Mouse (Mus musculus) lung, postnatal 14 days (tissue): ENCODE measurements around the gene Taf8.

ENCODE experiments used
- DNase-seq: peaks from one replicate; pipeline ENCODE4 v3.0.0; 2021

Taf8 gene

DNA sequence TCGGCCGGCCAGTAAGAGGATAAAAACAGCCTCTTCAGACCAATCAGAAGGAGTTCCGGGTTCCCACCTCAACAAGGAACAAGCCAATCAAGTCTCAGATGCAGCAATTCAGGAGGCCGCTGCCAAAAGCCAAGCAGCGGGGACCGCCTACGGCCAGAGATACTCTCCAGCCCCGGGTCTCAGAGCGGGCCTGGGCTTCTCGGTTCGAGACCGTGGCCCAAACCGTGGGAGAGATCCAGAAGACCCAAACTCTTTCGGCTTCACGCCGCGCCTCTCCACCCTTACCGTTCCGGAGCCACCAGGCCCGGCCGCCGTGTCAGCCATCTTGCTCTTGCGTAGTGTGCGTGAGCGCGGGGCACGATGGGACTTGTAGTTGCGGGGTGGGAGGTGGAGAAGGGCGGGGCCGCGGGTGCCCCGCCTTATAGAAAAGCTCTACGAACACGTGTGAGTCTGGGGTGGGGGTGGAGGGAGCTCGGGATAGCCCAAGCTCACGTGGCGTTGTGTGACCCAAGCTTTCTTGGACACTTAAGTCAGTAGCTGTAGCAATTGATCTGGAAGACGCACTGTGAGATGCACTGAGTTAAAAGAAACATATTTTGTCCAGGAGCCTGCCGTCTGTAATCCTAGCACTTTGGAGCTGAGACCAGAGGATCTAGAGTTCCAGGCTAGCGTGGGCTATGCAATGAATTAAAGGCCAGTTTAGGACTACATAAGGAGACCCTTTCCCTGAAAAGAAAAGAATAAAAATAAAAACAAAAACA lies at the start of gene Taf8:
Taf8 (minus strand) TSS at position 347 of the 761 bp plus-strand sequence.
- DNase-seq: peak; percentile 92

DNA sequence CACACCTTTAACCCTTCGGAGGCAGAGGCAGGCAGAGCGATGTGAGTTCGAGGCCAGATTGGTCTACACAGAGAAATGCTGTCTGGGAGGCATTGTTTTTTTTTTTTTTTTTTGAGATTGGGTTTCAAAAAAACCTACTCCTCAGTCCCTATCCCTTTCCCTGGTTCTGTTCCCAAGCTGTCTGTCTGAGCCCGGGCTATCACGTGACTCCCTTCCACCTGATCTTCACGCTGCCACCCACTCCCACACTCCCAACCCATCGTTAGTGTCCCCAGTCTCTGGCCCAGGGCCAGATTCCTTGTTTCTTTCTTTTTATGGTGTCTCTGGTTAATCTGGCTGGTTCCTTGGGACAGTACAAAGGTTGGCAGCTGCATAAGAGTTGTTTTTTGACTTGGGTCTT lies 49.0 kb upstream of the Taf8 start:
- no peak for DNase-seq

DNA sequence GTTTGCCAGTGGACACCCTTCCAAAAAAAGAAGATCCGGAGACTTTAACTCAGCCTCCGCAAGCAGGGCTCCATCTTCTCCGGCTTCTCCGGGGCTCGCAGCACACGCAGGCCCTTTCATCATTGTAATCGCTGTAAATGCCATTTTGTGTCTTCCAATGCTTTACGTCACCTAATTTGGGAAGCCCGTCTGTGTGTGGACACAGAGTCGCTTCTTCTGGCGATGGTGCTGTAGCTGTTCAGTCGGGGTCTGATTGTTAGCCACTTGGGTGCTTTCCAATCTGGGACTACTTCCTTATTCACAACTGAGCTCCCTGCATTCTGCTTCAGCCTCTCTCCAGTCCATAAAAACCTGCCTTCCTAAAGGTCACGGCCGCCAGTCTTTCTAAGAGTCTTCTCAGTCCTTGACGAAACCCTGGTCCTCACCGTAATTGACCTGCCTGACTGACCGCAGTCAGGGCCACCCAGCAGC lies 43.8 kb upstream of the Taf8 start:
- no peak for DNase-seq

DNA sequence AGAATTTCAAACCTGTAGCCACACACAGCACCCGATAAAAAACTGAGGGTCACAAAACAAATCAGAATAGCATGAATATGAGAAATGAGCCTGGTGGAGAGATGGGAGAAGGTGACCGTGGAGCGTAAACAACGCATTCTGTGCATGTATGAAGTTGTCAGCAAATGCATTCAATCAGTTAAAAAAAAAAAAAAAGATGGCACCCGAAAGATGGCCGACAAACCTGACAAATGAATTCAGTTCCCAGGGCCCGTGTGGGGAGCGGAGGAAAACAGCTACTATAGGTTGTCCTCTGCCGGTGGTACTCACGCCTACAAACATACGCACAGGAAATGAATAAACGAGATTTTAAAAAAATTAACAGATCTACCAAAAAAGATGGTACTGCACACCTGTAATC lies 43.1 kb upstream of the Taf8 start:
- no peak for DNase-seq

DNA sequence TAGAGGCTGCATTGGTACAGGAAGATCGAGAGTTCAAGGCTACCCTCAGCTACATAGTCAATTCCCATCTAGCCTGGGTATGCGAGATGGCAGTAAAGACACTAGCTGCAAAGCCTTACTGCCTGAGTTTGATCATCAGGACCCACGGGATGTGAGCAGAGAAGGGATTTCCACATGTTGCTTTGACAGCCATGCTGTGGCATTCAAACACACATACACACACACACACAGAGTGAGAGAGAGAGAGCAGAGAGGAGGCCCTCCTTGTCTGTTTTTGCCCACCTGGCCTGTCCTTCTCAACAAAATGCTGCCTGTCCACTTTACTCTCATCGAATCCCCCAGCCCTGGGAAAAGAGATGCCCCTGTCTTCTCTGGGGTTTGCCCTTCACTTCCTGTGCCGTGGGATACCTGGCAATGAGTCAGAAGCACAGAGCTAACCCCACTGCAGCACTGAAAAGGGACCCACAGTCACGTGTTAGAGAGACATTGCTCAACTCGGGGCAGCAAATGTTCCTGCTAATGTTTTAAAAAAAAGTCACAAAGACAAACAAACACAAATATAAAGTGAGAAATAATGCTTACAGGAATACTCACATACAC lies 41.1 kb upstream of the Taf8 start:
- peak; percentile 52 for DNase-seq

DNA sequence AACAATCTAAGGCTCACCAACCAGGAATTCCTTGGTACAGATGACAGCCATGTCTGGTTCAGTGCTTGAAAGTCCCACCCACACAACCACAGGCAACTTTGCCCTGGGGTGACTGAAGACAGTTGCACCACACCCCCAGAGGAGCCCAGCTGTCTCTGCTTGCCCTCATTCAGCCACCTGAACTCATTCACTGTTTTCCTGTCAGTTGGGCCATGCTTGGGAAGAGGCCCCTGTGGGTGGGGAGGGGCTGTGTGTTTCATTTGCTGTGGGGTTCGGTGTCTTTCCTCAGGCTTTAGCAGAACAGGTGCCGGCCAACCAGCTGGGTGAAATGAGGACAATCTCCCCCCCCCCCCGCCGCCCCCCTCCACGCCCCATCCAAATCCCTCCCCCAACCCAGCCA lies 40.0 kb upstream of the Taf8 start:
- no peak for DNase-seq

DNA sequence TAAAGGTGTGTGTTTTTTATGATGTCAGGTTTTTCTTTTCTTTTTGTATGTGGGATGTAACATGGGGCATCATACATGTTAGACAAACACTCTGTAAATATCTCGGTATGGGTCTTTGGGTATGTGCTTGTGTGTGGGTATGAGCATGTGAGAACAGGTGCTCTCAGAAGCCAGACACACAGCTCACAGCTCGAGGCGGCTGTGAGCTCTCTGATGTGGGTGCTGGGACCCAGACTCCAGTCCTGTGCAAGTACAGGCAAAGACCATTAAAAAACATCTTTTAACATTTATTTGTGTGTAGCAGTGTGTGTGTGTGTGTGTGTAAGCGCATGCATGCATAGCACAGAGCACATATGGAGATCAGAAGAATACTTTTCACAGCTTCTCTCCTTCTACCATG lies 37.0 kb upstream of the Taf8 start:
- DNase-seq: no peak

DNA sequence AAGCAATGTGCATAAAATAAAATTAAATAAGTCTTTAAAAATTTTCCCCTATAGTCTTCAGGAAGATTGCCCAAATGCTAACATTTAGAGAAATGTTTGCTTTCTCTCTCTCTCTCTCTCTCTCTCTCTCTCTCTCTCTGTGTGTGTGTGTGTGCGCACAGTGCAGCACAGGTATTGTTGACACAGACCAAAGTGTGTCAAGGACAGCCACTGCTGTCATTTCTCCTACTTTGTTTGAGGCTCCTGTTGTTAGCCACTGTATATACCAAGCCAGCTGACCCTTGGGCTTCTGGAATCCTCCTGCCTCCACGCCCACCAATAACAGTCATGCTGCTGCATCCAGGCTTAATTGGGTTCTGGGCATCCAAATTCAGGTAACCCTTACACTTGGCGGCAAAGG lies 36.0 kb upstream of the Taf8 start:
- DNase-seq: no peak

DNA sequence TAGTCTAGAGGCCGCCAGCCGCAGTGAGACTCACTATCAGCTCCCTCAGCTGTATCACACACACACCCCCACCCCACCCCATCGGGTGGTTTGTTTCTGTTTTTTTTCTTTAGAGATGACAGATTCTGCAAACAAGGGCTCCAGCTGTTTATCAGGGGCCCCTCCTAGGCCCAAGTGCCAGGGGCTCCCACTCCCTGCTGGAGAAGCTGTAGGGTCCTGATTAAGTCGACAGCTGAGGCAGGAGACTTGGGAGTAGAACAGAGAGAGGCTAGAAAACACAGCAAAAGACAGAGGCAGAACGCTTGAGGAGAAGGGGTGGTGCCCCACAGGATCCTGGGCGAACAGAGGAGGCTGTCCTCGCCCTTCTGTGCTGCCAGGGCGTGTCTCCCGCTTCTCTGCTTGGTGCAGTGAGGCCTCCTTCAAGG lies 33.7 kb upstream of the Taf8 start:
- DNase-seq: no peak

DNA sequence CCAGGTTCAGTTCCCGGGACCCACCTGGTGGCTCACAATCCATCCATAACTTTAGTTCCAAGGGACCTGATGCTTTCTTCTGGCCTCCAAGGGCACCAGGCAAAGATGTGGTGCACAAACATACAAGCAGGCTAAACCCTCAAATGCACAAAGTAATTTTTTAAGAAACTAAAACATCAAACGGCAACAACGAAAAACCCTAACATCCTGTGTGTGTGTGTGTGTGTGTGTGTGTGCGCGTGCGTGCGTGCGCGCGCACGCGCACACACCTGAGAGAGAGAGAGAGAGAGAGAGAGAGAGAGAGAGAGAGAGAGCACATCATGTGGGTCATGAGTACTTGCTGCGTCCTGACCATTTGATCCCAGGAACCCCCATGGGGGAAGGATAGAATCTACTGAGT lies 31.6 kb upstream of the Taf8 start:
- DNase-seq: no peak

DNA sequence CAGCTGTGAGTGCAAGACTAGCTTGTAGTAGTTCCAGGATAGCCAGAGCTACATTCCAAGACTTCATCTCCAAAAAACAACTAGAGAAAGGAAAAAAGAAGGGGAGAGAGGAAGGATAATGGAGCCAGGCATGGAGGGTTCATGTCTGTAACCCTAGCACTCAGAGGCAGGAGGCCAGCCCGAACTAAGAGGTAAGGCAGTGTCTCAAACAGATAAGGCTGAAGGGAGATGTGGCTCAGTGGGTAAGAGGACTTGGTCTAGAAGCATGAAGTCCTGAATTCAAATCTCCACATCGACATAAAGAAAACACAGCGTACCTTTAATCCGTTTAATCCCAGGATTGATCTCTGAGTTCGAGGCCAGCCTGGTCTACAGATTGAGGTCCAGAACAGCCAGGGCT lies 30.3 kb upstream of the Taf8 start:
- DNase-seq: no peak

DNA sequence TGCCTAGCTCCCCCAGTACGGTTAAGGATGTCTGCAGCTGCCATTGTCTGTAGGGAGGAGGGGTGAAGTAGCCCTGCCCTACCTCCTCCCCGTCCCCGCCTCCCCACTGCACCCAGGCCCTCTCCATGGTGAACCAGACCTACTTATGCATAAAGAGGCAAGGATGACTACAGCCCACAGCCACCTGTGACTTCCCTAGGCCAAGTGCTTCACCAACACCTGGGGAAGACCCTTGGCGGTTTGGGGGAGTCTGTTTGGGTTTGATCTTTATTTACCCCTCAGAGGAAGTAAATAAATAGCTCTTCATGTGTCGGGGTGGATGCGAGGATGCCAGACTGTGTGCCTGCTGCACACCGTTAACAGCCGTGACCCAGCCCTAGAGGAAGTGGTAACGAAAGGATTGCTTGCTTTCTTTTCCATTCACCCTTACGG lies 29.3 kb upstream of the Taf8 start:
- no peak for DNase-seq

DNA sequence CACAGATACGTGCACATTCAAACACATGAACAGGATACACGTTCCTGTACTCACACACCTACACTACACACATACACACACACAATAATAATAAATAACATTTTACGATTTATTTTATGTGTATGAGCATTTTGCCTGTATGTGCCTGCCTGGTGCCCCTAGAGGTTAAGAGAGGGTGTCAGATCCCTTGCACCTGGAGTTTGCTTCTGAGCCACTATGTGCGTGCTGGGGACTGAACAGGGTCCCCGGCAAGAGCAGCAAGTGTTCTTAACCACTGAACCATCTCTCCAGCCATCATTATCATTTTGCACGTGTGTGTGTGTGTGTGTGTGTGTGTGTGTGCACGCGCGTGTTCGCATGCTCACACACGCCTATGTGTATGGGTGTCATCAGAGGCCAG lies 27.5 kb upstream of the Taf8 start:
- no peak for DNase-seq

DNA sequence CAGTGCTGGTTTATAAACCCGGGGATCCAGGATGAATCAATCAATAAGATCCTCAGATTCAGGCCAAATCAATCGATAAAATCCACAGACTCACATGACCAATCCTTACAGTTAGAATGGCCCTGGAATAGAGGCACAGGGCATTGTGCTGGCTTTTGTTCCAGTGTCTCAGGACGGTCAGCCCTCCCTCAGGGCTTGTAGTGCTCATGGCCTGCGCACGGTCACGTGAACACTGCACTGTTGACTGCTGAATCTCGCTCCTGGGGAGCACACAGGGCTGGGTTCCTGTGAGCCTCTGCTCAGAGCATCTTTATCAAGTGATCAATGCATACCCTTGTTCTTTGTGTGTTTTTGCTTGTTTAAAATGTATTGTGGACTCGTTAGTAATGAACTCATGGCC lies 26.8 kb upstream of the Taf8 start:
- no peak for DNase-seq

DNA sequence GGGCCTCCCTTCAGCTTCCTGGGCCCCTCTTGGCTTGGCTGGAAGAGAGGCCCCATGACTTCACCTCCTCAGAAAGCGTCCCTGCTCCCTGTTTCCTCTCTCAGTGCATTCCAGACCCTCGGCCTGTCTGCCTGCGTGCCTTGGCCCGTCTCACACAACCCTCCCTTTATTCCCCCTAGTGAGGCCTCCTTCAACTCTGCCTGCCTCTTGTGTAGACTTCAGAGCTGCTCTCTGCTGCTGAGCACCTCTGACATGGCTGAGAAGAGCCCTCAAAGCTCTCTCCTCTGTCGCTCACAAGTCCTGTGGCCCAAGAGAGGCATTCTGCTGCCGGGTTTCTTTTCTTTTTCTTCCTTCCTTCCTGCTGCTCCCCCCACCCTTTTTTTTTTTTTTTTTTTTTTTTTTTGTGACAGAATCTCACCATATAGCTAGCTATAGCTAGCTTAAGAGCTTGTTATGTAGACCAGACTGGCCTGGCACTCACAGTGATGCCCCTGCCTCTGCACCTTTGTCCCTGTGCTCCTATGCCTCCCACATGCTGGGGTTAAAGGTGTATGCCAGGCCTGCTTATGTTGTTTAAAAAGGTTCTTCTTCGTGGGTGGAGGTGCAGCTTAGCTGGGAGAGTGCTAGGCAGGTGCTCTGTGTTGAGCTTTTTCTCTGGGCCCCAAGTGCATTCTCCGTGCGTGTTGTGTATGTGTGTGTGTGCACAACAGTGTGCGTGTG lies 25.6 kb upstream of the Taf8 start:
- DNase-seq: peak; percentile 51

DNA sequence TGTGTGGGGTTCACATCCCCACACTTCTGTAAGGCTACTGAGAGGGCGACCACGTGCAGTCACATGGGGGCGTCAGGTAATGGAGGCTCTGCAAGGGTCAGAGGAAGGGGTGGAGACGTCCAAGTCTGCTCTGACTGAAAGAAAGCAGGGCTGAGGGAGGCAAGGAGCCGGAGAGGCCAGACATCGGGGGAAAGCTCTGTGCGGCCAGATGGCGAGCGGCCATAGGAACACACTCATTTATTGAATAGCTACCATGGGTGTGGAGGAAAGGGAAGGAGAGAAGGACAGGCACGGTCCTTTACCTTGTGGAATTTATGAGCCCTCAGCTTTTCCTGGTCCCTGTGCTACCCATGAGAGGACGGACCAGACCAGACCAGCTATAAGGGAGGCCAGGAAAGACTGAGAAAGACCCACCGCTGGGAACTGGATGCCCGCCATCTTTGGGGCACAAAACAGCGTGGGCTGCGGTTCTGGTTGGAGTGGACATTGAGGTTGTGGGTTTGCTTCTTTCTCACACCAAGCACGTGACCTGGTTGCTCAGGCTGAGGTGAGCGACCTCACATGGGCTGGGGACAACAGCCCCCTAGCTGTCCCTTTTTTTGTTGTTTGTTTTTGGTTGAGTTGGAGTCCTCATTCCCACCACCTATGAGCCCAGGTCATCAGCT lies 24.9 kb upstream of the Taf8 start:
- DNase-seq: no peak

DNA sequence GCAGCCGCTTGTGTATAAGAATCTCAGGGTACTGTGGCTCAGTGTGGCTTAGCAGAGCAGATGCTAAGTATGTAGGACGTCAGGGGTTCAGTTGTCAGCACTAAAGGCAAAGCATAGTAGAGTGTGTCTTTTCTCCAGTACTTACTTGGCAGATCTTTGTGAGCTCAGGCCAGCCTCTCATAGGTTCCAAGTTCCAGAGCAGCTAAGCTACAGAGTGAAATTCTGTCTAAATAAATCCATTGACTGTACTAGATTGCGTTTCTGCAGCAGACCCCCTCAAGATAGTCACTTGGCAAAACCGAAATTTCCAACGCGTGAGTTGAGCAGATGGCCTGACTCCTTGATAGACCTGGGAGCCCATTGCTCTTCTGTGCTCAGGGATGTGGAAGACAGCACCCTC lies 22.9 kb upstream of the Taf8 start:
- DNase-seq: no peak

DNA sequence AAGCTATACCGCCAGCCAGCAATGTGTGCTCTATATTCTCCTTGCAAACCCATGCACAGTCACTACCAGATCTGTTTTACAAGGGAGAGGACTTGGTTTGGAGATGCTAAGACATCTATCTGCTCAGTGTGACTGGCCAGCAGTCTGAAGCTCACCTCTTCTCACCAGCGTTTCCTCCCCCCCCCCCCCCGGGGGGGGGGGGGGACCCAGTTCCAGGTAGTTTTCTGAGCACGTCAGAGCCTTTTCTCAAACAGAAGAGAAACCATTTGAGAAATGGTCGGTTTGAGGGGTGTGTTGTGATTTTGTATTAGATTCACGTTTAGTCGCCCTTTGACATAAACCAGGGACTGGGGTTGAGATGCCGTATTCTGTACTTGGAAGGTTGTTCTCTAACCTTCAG lies 22.0 kb upstream of the Taf8 start:
- no peak for DNase-seq

DNA sequence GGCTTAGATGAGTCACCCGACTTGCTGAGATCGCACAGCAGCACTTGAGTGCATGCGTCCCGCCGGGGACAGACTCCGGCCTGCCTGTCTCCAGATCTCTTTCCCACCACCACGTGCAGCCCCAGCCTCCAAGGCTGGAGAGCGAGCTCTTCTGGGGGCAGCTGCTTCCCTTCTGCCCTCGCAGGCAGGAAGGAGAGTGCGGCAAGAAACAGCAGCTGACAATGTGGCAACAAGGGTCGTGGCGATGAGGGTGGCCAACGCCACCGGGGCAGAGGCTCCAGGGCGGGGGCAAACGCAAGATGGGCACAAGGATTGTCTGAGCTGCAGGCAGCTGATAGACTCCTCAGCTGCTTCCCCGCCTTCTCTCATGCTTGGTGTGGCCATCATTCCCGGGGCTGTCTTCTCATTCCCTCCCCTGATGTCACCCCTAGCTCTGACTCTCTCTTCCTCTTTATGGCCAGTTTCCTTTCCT lies 21.2 kb upstream of the Taf8 start:
- DNase-seq: no peak

DNA sequence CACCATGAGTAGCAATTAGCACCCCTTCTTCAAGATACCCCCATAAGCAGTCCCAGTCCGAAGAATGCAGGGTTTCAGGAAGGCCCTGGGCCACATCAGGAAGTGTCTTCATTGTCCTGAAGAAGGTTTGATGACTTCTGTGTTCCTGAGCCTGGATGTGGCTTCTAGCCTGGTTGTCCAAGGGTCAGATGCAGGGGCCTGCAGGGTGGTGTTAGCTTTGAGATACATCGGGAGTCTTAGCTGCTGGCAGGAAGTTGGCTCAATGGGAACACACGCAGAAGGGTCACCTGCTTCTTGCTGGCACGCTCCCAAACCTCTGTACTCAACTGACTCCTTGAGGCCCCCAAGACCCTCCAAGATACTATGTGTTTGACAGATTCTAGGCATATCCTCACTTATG lies 20.4 kb upstream of the Taf8 start:
- no peak for DNase-seq

DNA sequence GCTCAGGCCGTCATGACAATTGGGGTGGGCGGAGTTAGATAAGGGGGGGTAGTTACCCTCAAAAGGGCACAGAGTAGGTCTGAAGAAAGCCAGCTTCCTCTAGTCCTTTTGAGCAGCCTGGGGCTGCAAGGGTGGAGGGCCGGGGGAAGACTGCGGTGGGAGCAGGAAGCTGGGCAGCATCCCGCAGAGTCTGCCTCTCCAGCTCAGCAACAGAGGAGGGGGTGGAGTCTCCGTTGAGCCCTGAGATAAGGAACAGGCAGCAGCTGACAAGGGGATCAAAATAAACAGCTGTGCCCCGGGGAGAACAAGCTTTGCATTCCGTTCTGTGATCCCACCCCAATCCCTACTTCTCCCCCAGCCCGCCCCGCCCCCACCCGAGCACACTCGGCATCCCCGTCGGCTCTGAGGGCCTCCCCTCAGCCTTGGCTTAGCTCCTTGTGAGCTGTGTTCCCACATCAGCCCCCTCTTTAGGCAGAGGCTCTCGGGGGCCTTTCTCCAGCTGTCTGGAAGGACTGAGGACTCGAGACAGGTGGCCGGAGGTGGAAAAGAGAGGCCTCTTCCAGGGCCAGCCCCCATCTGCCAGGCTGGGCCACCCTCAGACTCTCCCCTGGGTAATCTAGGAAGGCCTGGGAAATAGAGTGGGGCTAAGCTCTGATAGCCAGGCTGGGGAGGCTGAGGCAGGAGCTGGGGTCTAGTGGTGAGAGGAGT lies 19.6 kb upstream of the Taf8 start:
- peak; percentile 65 for DNase-seq

DNA sequence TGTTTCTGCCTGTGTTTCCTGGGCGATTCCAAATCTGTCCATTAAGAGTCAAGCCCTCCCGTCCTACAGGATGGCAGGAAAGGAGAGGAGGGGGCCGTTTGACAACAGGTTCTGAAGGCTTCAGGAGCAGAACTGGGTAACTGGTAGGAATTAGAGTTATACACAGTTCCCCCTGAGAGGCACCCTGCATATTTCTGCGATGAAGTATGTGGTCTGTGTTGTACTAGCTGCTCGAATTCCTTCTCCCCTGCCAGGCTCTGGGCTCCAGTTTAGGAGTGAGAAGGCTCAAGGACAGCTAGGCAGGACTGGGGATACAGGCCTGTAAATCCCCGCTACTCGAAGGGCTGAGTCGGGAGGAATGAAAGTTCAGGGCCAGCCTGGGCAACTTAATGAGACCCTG lies 16.1 kb upstream of the Taf8 start:
- no peak for DNase-seq

DNA sequence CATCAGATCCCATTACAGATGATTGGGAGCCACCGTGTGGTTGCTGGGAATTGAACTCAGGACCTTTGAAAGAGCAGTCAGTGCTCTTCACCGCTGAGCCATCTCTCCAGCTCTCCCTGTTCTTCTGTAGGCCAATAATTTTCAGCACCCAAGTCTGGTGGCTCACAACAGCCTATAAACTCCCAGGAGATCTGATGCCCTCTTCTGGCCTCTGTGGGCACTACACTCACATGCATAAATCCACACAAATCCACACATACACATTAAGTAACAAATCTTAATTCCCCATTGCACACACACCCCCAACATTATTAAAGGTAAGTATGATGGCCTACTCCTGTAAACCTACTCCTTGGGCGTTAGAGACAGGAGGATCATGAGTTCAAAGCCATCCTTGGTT lies 14.1 kb upstream of the Taf8 start:
- DNase-seq: no peak
